Mouse (Mus musculus): ENCODE measurements around the gene Nup107.

Gene Nup107

DNA sequence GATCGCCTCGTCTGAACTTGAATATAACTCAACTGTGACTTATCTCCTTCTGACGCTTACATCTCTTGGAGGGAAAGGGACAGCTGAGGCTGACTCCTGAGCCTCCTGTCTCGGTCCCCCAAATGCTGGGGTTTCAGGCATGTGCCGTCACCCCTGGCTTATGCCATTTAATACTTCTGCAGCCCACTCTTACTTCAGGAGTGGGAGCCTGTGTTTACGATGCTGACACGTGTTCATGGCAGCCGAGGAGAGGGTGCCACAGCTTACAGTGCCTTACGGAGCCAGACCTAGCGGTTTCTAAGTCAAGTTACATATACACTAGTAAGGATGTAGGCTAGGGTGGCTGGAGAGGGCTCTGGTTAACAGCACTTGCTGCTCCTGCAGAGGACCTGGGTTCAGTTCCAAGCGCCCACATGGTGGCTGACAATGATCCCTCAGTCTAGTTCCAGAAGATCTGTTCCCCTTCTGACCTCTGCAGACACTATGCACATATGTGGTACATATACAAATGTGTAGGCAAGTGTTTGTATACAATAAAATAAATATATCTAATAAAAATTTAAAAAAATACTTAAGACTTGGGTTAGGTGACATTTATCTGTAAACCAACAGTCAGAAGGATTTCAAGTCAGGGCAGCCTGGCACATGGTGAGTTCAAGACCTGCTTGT, 36.6 kb downstream of the Nup107 start:
- in situ Hi-C loops (cut with MboI; ENCODE audit: low pct_unique_long_range_greater_than_20kb in 1 of 2, low sequenced_read_pairs in 2 of 2, unreplicated experiment in 1 of 2), result no loop called here

DNA sequence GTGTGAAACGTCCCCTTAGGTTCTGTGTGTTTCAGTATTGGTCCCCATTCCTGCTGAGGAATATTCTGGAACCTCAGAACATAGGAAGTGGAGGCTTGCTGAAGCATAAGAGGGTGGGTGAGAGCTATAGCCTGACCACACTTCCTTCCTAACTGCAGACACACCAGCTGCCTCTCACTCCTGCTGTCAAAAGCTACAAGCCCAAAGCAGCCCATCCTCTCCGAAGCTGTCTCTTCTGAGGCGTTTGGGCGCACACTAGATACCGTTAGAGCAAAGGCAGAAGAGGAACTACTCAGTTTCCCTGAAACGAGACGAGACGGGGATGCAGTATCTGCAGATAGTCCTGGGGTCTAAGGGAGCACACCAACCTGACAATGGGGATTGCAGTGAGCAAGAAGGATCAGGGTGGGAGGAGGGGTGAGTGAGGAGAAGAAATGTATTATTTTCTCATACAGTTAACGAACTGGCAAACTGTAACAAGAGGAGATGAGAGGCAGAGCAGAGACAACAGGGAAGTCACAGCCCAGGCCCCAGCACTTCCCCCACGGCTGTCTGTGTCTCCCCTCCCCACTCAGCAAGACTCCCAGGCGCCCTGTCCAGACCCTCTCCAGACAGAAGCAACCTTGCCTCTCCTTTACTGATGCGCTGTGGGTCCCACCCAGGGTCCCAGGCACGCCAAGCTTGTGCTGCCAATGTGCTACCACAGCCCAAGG, 37.3 kb downstream of the Nup107 start:
- in situ Hi-C loops (cut with MboI; ENCODE audit: low pct_unique_long_range_greater_than_20kb in 1 of 2, low sequenced_read_pairs in 2 of 2, unreplicated experiment in 1 of 2), result no loop called here

DNA sequence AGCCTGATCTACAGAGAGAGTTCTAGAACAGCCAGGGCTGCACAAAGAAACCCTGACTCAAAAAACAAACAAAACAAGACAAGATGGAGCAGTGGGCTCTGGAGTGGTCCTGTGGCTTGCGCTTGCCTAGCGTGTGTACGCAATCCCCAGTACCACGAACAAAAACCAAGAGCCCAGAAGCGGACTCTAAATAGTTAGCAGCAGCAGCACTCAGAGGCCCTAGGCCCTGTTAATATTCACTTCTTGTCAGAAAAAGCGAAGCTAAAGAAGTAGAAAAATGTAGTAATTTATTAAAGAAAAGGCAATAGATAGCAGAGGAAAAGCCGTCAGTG, 37.9 kb downstream of the Nup107 start:
- in situ Hi-C loops (cut with MboI; ENCODE audit: low pct_unique_long_range_greater_than_20kb in 1 of 2, low sequenced_read_pairs in 2 of 2, unreplicated experiment in 1 of 2), result no loop called here

DNA sequence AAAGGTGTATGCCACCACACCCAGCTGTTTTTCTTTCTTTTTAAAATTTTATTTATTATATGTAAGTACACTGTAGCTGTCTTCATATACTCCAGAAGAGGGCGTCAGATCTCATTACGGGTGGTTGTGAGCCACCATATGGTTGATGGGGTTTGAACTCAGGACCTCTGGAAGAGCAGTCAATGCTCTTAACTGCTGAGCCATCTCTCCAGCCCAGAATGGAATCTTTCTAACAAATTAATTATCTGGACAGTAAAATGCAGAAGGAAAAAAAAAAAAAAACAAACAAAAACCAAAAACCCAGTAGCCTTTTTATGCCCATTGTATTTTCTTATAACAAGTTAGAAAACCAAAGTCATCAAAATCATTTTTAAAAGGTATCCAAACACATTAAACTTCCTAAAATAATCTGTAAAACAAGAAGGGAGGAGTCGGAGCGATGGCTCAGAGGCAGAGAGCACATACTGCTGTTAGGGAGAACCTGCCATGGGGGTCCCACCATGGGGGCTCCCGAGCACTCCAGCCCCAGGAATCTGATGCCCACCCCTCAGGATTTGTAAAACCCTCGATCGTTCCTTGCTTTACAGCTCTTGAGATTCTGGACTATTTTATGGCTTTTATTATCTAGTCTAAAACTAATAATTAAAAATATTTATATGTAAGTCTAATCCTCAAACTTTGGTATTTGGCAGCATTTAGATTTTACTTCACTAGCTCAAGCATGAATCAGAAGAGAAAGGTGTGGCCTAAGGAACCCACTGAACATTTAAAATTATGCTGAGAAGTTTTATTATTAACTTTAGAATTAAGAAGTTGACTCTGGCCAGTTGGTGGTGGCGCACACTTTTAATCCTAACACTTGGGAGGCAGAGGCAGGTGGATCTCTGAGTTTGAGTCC, 38.5 kb downstream of the Nup107 start:
- in situ Hi-C loops (cut with MboI; ENCODE audit: low pct_unique_long_range_greater_than_20kb in 1 of 2, low sequenced_read_pairs in 2 of 2, unreplicated experiment in 1 of 2), result no loop called here

DNA sequence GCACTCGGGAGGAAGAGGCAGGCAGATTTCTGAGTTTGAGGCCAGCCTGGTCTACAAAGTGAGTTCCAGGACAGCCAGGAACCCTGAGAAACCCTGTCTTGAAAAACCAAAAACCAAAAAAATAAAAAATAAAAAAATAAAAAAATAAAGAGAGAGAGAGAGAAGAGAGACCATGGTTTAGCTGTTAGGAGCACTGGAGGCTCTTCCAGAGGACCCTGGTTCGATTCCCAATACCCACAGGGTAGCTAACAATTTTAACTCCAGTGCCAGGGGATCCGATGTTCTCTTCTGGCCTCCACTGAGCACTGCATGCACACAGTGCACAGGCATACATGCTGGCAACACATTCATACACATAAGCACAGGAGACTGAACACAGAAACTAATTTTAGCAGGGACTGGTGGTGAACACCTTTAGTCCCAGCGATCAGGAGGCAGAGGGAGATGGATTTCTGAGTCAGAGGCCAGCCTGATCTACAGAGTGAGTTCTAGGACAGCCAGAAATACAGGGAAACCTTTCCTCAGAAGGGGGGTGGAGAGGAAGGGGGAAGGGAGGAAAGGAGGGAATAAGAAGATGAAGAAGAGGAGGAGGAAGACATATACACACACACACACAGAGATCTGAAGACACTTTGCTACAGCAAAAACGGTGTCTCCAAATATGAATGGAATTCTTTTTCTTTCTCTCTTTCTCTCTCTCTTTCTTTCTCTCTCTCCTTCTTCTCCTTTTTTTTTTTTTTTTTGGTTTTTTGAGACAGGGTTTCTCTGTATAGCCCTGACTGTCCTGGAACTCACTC, 39.5 kb downstream of the Nup107 start:
- in situ Hi-C loops (cut with MboI; ENCODE audit: low pct_unique_long_range_greater_than_20kb in 1 of 2, low sequenced_read_pairs in 2 of 2, unreplicated experiment in 1 of 2), result no loop called here

DNA sequence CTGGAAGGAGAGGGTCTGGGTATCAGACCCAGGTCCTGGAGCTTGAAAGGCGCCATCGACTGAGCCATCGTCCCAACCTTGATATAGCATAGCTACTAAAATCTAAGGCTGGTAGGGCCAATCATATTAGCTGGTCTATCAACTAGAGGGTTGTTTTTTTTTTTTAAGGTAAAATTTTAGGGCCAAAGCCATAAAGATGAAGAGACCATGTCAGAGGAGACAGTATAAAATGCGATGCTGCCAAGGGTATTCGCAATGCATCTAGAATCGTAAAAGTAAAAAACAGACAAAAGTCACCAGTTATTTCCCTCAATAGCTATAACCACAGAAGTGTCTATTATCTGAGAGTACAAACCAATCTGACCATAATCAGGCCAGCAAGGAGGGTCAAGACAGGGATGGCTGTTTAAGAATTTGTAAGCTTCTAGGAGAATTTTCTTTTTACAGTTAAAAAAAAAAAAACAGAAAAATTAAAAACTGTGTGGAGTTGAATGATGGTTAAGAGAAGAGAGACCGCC, 40.1 kb downstream of the Nup107 start:
- in situ Hi-C loops (cut with MboI; ENCODE audit: low pct_unique_long_range_greater_than_20kb in 1 of 2, low sequenced_read_pairs in 2 of 2, unreplicated experiment in 1 of 2), result no loop called here

DNA sequence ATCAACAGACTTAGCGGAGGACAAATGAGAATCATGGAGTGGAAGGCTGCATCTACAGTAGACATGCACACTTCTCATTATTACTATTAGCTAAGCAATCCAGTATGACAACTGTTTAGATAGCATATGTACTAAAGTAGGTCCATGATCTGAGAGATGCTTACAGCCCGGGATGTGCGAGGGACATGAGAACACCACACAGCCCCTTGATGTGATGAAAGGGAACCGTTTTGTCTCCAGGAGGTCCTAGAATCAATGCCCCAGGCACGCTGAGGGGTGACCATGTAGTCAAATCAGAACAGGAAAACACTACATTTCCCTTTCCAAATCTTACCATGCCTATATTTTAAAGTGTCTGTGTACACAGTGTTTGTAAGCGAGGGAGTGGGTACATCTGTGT, 40.8 kb downstream of the Nup107 start:
- in situ Hi-C loops (cut with MboI; ENCODE audit: low pct_unique_long_range_greater_than_20kb in 1 of 2, low sequenced_read_pairs in 2 of 2, unreplicated experiment in 1 of 2), result no loop called here

DNA sequence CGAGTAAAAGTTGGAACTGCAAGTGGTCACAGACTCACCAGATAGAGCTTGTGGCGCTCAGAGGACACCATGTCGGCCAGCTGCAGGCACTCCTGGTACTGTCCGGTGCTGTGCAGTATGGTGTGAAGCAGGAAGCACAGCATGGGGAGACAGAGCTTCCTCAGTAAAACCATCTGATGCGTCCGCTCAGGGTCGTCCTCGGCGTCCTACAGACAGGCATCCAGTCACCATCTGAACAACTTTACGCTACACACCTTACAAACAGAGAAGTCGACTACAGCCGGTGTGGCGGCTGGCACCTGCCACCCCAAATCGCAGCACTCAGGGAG, 41.3 kb downstream of the Nup107 start:
- in situ Hi-C loops (cut with MboI; ENCODE audit: low pct_unique_long_range_greater_than_20kb in 1 of 2, low sequenced_read_pairs in 2 of 2, unreplicated experiment in 1 of 2), result no loop called here

DNA sequence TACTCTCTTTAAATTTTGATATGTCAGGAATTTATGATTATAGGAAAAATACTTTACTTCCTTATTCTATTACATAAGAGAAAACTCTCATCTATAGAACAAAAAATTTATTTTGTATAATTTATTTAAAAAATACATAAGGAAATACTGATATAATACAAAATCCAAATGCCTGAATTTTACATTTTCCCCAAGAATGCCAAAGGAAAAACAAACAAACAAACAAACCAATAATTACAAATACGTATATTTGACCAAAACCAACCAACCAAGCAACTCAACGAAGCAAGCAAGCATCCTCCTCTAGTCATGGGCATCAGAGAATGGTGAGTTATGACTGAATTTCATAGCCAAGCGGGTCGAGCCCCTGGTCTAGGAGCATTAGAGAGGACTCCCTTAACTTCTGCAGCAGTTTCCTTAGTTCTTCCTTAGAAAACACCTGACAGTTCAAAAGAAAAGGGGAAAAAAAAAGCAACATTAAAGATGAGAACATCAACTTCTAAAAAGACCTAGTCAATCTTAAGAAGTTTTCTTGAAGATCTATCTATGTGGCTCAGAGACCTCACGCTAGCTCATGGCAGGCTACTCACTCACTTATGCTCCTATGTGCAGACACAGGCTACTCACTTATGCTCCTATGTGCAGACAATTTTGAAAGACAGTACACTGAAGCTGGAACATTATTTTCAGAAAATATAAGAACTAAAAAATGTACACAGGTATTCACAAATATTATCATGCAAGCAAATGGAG, 41.8 kb downstream of the Nup107 start:
- in situ Hi-C loops (cut with MboI; ENCODE audit: low pct_unique_long_range_greater_than_20kb in 1 of 2, low sequenced_read_pairs in 2 of 2, unreplicated experiment in 1 of 2), result no loop called here

DNA sequence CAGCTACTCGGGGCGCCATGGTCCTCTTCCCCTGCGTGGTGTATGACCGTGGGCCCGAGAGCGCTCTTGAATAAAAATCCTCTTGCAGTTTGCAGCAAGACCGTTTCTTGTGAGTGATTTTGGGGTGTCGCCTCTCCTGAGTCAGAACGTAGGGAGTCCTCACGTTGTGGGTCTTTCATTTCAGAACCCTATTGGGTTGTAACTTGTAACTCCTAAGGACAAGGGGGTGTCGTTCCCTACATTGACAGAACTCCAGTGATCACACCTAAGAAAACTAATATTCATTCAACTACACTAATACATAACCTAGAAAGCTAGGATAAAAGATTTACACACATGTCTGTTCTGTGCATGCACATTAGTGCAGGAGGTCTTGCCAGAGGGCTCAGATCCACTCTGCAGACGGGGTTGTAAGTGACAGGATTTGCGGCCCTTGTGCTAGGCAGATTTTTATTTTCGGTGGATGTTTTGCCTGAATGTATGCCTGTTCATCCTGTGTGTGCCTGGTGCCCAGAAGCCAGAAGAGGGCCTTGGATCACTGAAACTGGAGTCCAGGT, 42.6 kb downstream of the Nup107 start:
- in situ Hi-C loops (cut with MboI; ENCODE audit: low pct_unique_long_range_greater_than_20kb in 1 of 2, low sequenced_read_pairs in 2 of 2, unreplicated experiment in 1 of 2), result loop anchor here in 1 of 2 experiments (25.0 kb wide), 1 partner anchor 287 kb away; no protein-coding TSS in a partner anchor

DNA sequence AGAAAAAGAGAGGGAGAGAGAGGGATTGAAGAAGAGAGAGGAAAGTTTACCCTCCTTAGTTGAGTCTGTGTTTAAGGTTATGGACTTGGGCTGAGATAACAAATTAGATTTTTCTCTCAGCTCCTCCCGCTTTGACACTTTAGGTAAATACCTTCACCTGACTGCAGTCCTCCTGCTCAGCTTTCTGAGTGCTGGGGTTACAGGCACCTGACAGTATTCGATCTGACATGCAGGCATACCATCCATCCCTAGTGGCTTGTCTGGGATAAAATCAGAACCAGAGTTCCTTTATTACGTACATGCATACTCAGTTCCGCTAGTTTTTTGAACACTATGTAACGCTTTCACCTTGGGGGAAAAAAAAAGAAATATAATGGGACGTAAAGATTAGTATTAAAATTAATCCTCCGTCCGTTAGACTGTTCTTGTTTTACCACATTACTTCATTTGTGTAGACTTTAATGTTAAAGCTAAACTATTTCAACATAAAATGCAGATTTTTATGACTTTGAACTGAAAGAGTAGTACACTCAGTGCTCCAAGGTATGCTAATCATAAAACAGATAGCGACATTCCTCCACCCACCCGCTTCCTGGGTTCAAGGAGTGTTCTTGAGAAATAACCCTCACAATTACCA, 43.3 kb downstream of the Nup107 start:
- in situ Hi-C loops (cut with MboI; ENCODE audit: low pct_unique_long_range_greater_than_20kb in 1 of 2, low sequenced_read_pairs in 2 of 2, unreplicated experiment in 1 of 2), result loop anchor here in 1 of 2 experiments (25.0 kb wide), 1 partner anchor 288 kb away; no protein-coding TSS in a partner anchor

DNA sequence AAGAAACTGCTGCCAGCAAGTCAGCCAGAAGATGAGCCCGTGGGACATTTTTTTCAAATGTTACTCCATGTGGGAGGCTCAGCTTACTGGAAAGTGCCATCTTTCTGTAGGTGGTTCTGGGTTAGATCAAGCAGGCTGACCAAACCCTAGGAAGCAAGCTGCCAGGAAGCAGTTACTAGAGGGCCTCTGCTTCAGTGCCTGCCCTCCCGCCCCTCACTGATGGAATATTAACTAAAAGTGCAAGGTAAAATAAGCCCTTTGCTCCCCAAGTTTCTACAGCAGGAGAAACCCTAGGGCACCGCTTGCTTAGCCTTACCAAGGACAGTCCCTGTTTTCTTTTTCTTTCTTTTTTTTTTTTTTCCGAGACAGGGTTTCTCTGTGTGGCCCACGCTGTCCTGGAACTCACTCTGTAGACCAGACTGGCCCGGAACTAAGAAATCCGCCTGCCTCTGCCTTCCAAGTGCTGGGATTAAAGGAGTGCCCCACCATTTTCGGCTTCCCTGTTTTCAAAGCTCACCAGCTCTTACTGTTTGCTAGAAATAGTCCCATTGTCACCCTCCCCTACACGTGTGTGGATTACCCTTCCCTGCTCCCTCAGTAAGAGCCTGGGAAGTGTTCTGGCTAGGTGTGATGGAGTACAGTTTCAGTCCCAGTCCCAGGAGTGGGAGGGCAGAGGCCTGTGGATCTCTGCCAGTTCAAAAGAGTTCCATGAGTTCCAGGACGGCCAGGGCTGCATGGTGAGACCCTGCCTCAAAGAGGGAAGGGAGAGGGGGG, 44.0 kb downstream of the Nup107 start:
- in situ Hi-C loops (cut with MboI; ENCODE audit: low pct_unique_long_range_greater_than_20kb in 1 of 2, low sequenced_read_pairs in 2 of 2, unreplicated experiment in 1 of 2), result loop anchor here in 1 of 2 experiments (25.0 kb wide), 1 partner anchor 289 kb away; no protein-coding TSS in a partner anchor

DNA sequence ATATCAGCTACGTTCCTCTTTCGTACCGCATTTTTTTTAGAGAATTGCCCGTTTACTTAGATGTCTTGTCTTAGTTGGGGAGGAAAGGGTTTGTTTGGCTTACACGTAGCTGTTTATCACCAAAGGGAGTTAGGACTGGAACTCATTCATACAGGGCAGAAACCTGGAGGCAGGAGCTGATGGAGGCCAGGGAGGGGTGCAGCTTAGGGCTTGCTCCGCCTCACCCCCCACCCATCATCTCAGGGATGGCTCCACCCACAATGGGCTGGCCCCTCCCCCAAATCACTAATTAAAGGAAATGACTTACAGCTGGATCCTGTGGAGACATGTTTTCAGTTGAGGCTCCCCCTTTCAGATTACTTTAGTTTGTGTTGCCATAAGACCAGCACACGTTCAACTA, 44.8 kb downstream of the Nup107 start:
- in situ Hi-C loops (cut with MboI; ENCODE audit: low pct_unique_long_range_greater_than_20kb in 1 of 2, low sequenced_read_pairs in 2 of 2, unreplicated experiment in 1 of 2), result loop anchor here in 1 of 2 experiments (25.0 kb wide), 1 partner anchor 290 kb away; no protein-coding TSS in a partner anchor

DNA sequence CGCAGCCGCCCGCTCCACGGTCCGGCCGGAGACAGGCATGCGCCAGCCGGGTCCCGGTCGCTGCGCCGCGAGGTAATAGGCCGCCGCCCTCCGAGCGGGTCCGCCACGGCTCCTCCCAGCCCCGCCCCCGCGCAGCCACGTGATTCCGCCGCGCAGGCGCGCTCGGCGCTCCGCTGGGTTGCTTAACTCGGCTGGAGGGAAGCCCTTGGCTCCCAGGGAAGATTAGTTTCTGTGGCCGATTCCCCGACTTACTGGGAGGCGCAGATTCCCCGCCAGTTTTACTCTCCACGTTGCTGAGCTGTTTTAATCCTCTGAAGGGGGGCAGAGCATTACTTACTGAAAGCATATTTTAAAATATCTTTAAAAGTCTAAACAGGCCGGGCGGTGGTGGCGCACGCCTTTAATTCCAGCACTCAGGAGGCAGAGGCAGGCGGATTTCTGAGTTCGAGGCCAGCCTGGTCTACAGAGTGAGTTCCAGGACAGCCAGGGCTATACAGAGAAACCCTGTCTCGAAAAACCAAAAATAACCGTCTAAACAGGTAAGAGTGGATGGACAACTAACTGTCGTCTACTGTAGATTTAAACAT, 46.1 kb downstream of the Nup107 start, which contains the start of gene Slc35e3:
Gene Slc35e3 (minus strand): TSS at position 69 of the 587 bp plus-strand sequence.
- in situ Hi-C loops (cut with MboI; ENCODE audit: low pct_unique_long_range_greater_than_20kb in 1 of 2, low sequenced_read_pairs in 2 of 2, unreplicated experiment in 1 of 2), result loop anchor here in 1 of 2 experiments (25.0 kb wide), 1 partner anchor 291 kb away; no protein-coding TSS in a partner anchor

DNA sequence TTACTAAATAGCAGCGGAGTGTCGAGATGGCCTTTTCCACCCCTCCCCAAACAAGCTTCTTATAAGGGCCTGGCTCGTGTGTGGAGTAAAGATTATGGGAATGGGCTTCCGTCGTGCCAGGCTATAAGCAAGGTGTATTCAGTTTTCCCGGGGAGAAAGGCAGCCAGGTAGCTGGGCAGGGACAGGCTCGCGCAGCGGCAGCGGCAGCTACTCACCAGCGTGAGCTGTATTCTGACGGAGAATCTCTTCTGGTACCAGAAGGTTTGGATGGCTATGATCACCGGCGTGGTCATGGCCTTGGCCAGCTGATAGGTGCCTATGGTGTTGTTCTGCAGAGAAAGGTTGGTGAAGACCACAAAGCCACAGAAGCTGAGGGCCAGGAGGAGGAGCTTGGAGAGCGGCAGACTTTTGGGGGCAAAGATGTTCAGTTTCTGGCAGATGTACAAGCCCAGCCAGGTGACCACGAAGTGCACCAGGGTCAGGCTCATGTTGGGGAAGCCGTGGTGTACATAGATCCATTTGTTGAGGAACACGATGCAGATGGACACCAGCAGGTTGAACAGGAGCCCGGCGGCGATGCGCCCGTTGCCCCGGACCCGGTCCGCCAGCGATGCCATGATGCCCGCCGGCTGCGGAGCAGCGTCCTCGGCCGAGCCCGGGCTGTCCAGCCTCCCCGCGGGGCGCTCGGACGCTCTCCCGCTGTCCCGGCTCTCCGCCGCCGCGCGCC, 46.8 kb downstream of the Nup107 start:
- in situ Hi-C loops (cut with MboI; ENCODE audit: low pct_unique_long_range_greater_than_20kb in 1 of 2, low sequenced_read_pairs in 2 of 2, unreplicated experiment in 1 of 2), result loop anchor here in 1 of 2 experiments (25.0 kb wide), 1 partner anchor 292 kb away; no protein-coding TSS in a partner anchor

Data from mouse embryonic stem cell (cell line).